Mouse (Mus musculus) embryonic facial prominence, embryonic 10.5 days (tissue): ENCODE results near the gene Pof1b. TPM values are rescaled to one million over a fixed set of nuclear protein-coding genes. Genes with fewer than 3 reads are reported as not detected.

Source experiments
- DNase-seq: peaks from one replicate; pipeline ENCODE4 v3.0.0-alpha.2; 2017; ENCODE audit warnings: low spot score
- H3K27ac ChIP-seq: fragments of 300-500 bp; sonication (generic); replicated peaks from 2 replicates; pipeline ENCODE4 v1.5.1; 2016; ENCODE audit warnings: mild to moderate bottlenecking
- H3K27me3 ChIP-seq: fragments of 300-500 bp; sonication (generic); replicated peaks from 2 replicates; pipeline ENCODE4 v1.6.1; 2016; ENCODE audit warnings: low read depth, mild to moderate bottlenecking; ENCODE audit not compliant: poor library complexity, severe bottlenecking
- H3K36me3 ChIP-seq: fragments of 300-500 bp; sonication (generic); replicated peaks from 2 replicates; pipeline ENCODE4 v1.6.1; 2016; ENCODE audit warnings: mild to moderate bottlenecking, moderate library complexity
- H3K4me1 ChIP-seq: fragments of 300-500 bp; sonication (generic); 2 replicates; pipeline ENCODE4 v1.6.1; 2016
- H3K4me3 ChIP-seq: fragments of 300-500 bp; sonication (generic); 2 replicates; pipeline ENCODE4 v1.5.1; 2016; ENCODE audit warnings: mild to moderate bottlenecking, moderate library complexity
- H3K9me3 ChIP-seq: fragments of 300-500 bp; sonication (generic); 2 replicates; pipeline ENCODE4 v1.6.1; 2016; ENCODE audit warnings: mild to moderate bottlenecking
- WGBS: fragments of 180-500 bp; shearing (Covaris S2); methylation state at CpG from one replicate; pipeline ENCODE4 v1.1.7; 2016; 5-methylcytosine and 5-hydroxymethylcytosine counted together
- polyA plus RNA-seq: library from polyadenylated mRNA; unstranded; fragments of >200 nt; fragmentation: Nextera tagmentation; extraction: Ambion mirVana; gene quantifications from 2 replicates; pipeline ENCODE4 v1.2.1, GENCODE M21; 2016

The Pof1b gene
- polyA plus RNA-seq = 0.16 and 0.25 TPM in 2 replicates

- no peaks in the 10 kb centered on the region for H3K27me3 ChIP-seq
- H3K4me1 ChIP-seq = no peaks in the 10 kb centered on the region
- H3K36me3 ChIP-seq = no peaks in the 10 kb centered on the region
- no peak within 1 kb of the TSS for H3K27ac ChIP-seq
- no peak for DNase-seq
- no peak within 1 kb of the TSS for H3K4me3 ChIP-seq
- no peaks in the 10 kb centered on the region for H3K9me3 ChIP-seq
- 54% methylated on average over 5 of the region's 5 CpGs for WGBS
Measured at GRCm38 (mm10) chrX:112698508-112698907, at the start of gene Pof1b. TSS of gene Pof1b (minus strand) at chrX:112698651.

- Histone ChIP-seq H3K27ac (no peak overlapping the region), H3K4me3 (no peak overlapping the region), H3K9me3 (no peaks in the 10 kb centered on the region), H3K4me1 (no peaks in the 10 kb centered on the region), H3K36me3 (no peaks in the 10 kb centered on the region), H3K27me3 (no peaks in the 10 kb centered on the region)
- DNase-seq = no peak
Measured at GRCm38 (mm10) chrX:112716587-112716986, 18.1 kb upstream of the Pof1b start.

- H3K4me3 ChIP-seq = no peak overlapping the region
- H3K27ac ChIP-seq = no peak overlapping the region
- WGBS = 47% methylated on average over 1 of the region's 1 CpGs
- DNase-seq = no peak
- H3K27me3 ChIP-seq = no peaks in the 10 kb centered on the region
- no peaks in the 10 kb centered on the region for H3K36me3 ChIP-seq
- no peaks in the 10 kb centered on the region for H3K9me3 ChIP-seq
- no peaks in the 10 kb centered on the region for H3K4me1 ChIP-seq
Measured at GRCm38 (mm10) chrX:112694392-112694791, 4.1 kb downstream of the Pof1b start.

GRCm38 (mm10) chrX:112680605-112681004 is 17.8 kb downstream of the Pof1b start:
- H3K4me3 ChIP-seq = no peak overlapping the region
- H3K27ac ChIP-seq = no peak overlapping the region
- no peaks in the 10 kb centered on the region for H3K9me3 ChIP-seq
- no peaks in the 10 kb centered on the region for H3K4me1 ChIP-seq
- no peaks in the 10 kb centered on the region for H3K36me3 ChIP-seq
- no peaks in the 10 kb centered on the region for H3K27me3 ChIP-seq
- DNase-seq = no peak
- 83% methylated on average over 5 of the region's 5 CpGs for WGBS

- H3K4me3 ChIP-seq = no peak overlapping the region
- H3K27ac ChIP-seq = no peak overlapping the region
- no peaks in the 10 kb centered on the region for H3K9me3 ChIP-seq
- 41% methylated on average over 1 of the region's 1 CpGs for WGBS
- H3K36me3 ChIP-seq = no peaks in the 10 kb centered on the region
- no peak for DNase-seq
- H3K4me1 ChIP-seq = no peaks in the 10 kb centered on the region
- no peaks in the 10 kb centered on the region for H3K27me3 ChIP-seq
Measured at GRCm38 (mm10) chrX:112675525-112675924, 22.9 kb downstream of the Pof1b start.

GRCm38 (mm10) chrX:112601306-112602120 is 96.9 kb downstream of the Pof1b start:
- H3K27ac ChIP-seq = peak overlapping the region; percentile 90
- 33% methylated on average over 67 of the region's 81 CpGs for WGBS
- peak; percentile 60 for DNase-seq

GRCm38 (mm10) chrX:112600511-112601305 is 97.7 kb downstream of the Pof1b start, which contains the start of gene Zfp711:
TSS of gene Zfp711 (plus strand) at chrX:112600526.
- DNase-seq = peak; percentile 89
- Histone ChIP-seq H3K36me3 (no peaks in the 10 kb centered on the region), H3K4me1 (no peaks in the 10 kb centered on the region), H3K9me3 (peaks cover 6% of the 10 kb centered on the region; the same call in 1 of the 2 replicates), H3K4me3 (peak within 1 kb of the TSS; percentile 73), H3K27ac (peak within 1 kb of the TSS; percentile 90), H3K27me3 (0 out of 2 replicates have a peak, but pooled peaks cover 4% of the 10 kb centered on the region)
- WGBS = 15% methylated on average over 79 of the region's 79 CpGs

More at GRCm38 (mm10) chrX:112601306-112602120, 96.9 kb downstream of the Pof1b start:
- Histone ChIP-seq H3K27me3 (0 out of 2 replicates have a peak, but pooled peaks cover 4% of the 10 kb centered on the region), H3K9me3 (peaks cover 6% of the 10 kb centered on the region; the same call in 1 of the 2 replicates), H3K4me3 (peak overlapping the region; percentile 73), H3K36me3 (no peaks in the 10 kb centered on the region), H3K4me1 (no peaks in the 10 kb centered on the region)

Other genes with a start within 250 kb of the Pof1b start
- gene 2010106E10Rik, start 203.4 kb downstream of the Pof1b start, polyA plus RNA-seq = not detected in 2 replicates
- gene Zfp711, start 98.1 kb downstream of the Pof1b start, polyA plus RNA-seq = 20.6 and 21.1 TPM in 2 replicates